21 mouse cellular contexts compared by ENCODE assay signal in the genomic region with DNA sequence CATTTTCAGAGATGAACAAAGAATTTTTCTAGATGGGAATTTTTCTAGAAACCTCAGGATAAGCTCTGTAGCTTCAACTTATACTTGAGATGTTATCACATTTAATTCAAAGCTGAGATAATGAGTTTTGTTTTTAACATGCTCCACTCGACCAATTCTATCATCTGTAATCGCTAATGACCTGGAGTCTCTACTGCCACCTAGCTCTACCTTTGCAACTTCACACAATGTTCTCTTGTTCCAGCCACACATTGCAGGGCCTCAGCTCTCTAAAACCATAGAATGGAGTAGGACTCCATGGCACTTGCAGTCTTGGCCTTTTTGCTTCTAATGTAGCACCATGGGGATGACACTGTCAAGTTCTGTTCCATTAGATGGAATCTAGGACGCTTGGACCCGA. TPM values are rescaled to one million over a fixed set of nuclear protein-coding genes. Genes with fewer than 3 reads are reported as not detected.
DNase-seq lines count a peak whose midpoint lies in the region; ATAC-seq and TF ChIP-seq lines count a peak whose summit lies in the region.
"Had no signal": no experiment of that assay in that cellular context is flagged by ENCODE, and none has a peak within 500 bp of the region (broad histone marks: within the 10 kb centered on the region; RNA-seq: fewer than 3 reads in every experiment).

No protein-coding gene starts in this region.

- 0 out of 2 replicates have a peak, but pooled peaks have one; percentile 2 for TF ChIP-seq CTCF in lung, adult 2 months (IDR thresholded peaks at IDR 0.05; ENCODE audit: insufficient read depth, low read length)

- H3K4me1 ChIP-seq in lung, adult 2 months (ENCODE audit: control insufficient read depth, insufficient read depth, low read length), result no peaks in the 10 kb centered on the region; the same call in 1 of the 2 replicates
- H3K4me1 ChIP-seq in hindbrain, embryonic 10.5 days (replicated peaks), result no peaks in the 10 kb centered on the region
- H3K4me1 ChIP-seq: hindbrain, embryonic 15.5 days; limb, embryonic 10.5 days; midbrain, embryonic 13.5 days; neural tube, embryonic 15.5 days had no signal

- H3K36me3 ChIP-seq in hindbrain, embryonic 10.5 days, result no peaks in the 10 kb centered on the region
- H3K36me3 ChIP-seq: hindbrain, embryonic 15.5 days; limb, embryonic 10.5 days; midbrain, embryonic 13.5 days; neural tube, embryonic 15.5 days had no signal

- no peak overlapping the region for H3K27ac ChIP-seq in hindbrain, embryonic 10.5 days
- H3K27ac ChIP-seq: hindbrain, embryonic 15.5 days; limb, embryonic 10.5 days; midbrain, embryonic 13.5 days; neural tube, embryonic 15.5 days had no signal

- no peak for TF ChIP-seq POLR2A in lung, adult 2 months (IDR thresholded peaks at IDR 0.05; ENCODE audit: borderline replicate concordance, extremely low read depth, low read depth, low read length)

- no peaks in the 10 kb centered on the region for H3K9me3 ChIP-seq in hindbrain, embryonic 10.5 days
- H3K9me3 ChIP-seq: hindbrain, embryonic 15.5 days; limb, embryonic 10.5 days; midbrain, embryonic 13.5 days; neural tube, embryonic 15.5 days had no signal

- peak; percentile 73; the same call in 1 of the 2 replicates for ATAC-seq in megakaryocyte-erythroid progenitor cell, adult 5-6 weeks (replicated peaks; ENCODE audit: low FRiP score, low TSS enrichment, poor library complexity, severe bottlenecking)
- ATAC-seq: forebrain, embryonic 16.5 days; midbrain, embryonic 13.5 days had no signal

- no peaks in the 10 kb centered on the region for H3K27me3 ChIP-seq in hindbrain, embryonic 10.5 days (ENCODE audit: insufficient read depth, poor library complexity, severe bottlenecking)
- H3K27me3 ChIP-seq: hindbrain, embryonic 15.5 days; midbrain, embryonic 13.5 days; neural tube, embryonic 15.5 days had no signal

- DNase-seq in lung, adult 2 months, result no peak
- DNase-seq in lung, postnatal 4 days, result no peak
- peak; percentile 9 for DNase-seq in ES-CJ7 (ENCODE audit: low read depth, low spot score)
- DNase-seq in embryo, embryonic 9.5 days (ENCODE audit: extremely low spot score), result no peak
- no peak for DNase-seq in hindbrain, embryonic 10.5 days (ENCODE audit: low spot score)
- DNase-seq in embryo, embryonic 11 days, result no peak
- DNase-seq: adrenal gland, postnatal 14 days; cerebellum, adult 11 months; cerebellum, postnatal 10 days; heart, postnatal 36 days; kidney, adult 18-20 months; kidney, postnatal 25 days; lung, embryonic 14.5 days had no signal

- H3K4me3 ChIP-seq in lung, adult 2 months (replicated peaks; ENCODE audit: extremely low read depth, low read depth, low read length), result no peak overlapping the region
- H3K4me3 ChIP-seq in hindbrain, embryonic 10.5 days, result no peak overlapping the region
- H3K4me3 ChIP-seq: hindbrain, embryonic 15.5 days; limb, embryonic 10.5 days; midbrain, embryonic 13.5 days; myocyte; neural tube, embryonic 15.5 days had no signal

- WGBS in lung, adult 2 months, result 62% methylated on average over 4 of the region's 4 CpGs
- WGBS in hindbrain, embryonic 10.5 days, result 67% methylated on average over 4 of the region's 4 CpGs

RNA-seq across cellular contexts. Expression of gene Ndnf, which starts 55.7 kb away (rescaled TPM):
- 23.0 and 43.8 TPM in 2 replicates for polyA plus RNA-seq in lung, adult 2 months (2012; rRNA removed)
- 2.0 TPM in 1 of 2 replicates, not detected in the other for total RNA-seq in megakaryocyte-erythroid progenitor cell, adult 5-6 weeks (2014; fragmentation: Nextera tagmentation)
- 0.04 and 0.28 TPM in 2 replicates for total RNA-seq in megakaryocyte-erythroid progenitor cell, adult 5-6 weeks (2017)
- polyA plus RNA-seq in hindbrain, embryonic 10.5 days (2016; fragmentation: Nextera tagmentation; extraction: Ambion mirVana), result 20.0 and 24.7 TPM in 2 replicates
- polyA plus RNA-seq: liver, adult 2 months had no signal
